Mouse (Mus musculus): ENCODE measurements at regions not wholly inside any gene's neighbourhood (a gene's known extent, or its start where the extent isn't known, plus 50 kb on each side); places are given as distances from the start of the nearest gene placed in this dataset.

GRCm38 (mm10) chr10:96724436-96725175 lies 107.8 kb downstream of the Btg1 start:
- DNase-seq: peak; percentile 79 to 88

GRCm38 (mm10) chr10:96726801-96727780 lies 110.3 kb downstream of the Btg1 start:
- DNase-seq: no peak

GRCm38 (mm10) chr10:96733581-96733980 lies 116.8 kb downstream of the Btg1 start:
- DNase-seq: no peak

GRCm38 (mm10) chr10:96735146-96735545 lies 118.3 kb downstream of the Btg1 start:
- DNase-seq: no peak

GRCm38 (mm10) chr10:96735885-96736628 lies 119.3 kb downstream of the Btg1 start:
- no peak for DNase-seq

- no peak for DNase-seq
Observed at GRCm38 (mm10) chr10:96737972-96738371, 121.2 kb downstream of the Btg1 start.

GRCm38 (mm10) chr10:96738606-96739005 lies 121.8 kb downstream of the Btg1 start:
- no peak for DNase-seq

- no peak for DNase-seq
Observed at GRCm38 (mm10) chr10:96744167-96744777, 127.5 kb downstream of the Btg1 start.

GRCm38 (mm10) chr10:96747015-96747663 lies 130.3 kb downstream of the Btg1 start:
- DNase-seq: no peak

- DNase-seq: no peak
Observed at GRCm38 (mm10) chr10:96750861-96751260, 134.1 kb downstream of the Btg1 start.

- peak; percentile 90 to 91 for DNase-seq
Observed at GRCm38 (mm10) chr10:96751580-96752264, 134.9 kb downstream of the Btg1 start.

GRCm38 (mm10) chr10:96752531-96752930 lies 135.7 kb downstream of the Btg1 start:
- no peak for DNase-seq

GRCm38 (mm10) chr10:96753521-96753920 lies 136.7 kb downstream of the Btg1 start:
- DNase-seq: no peak

GRCm38 (mm10) chr10:96755674-96756073 lies 138.9 kb downstream of the Btg1 start:
- no peak for DNase-seq

GRCm38 (mm10) chr10:96756355-96757084 lies 139.7 kb downstream of the Btg1 start:
- no peak for DNase-seq

- no peak for DNase-seq
Observed at GRCm38 (mm10) chr10:96757311-96757710, 140.5 kb downstream of the Btg1 start.

- DNase-seq: no peak
Observed at GRCm38 (mm10) chr10:96761601-96762000, 144.8 kb downstream of the Btg1 start.

GRCm38 (mm10) chr10:96765626-96766025 lies 148.8 kb downstream of the Btg1 start:
- DNase-seq: no peak

GRCm38 (mm10) chr10:96778220-96778619 lies 161.4 kb downstream of the Btg1 start:
- DNase-seq: no peak

GRCm38 (mm10) chr10:96783966-96784365 lies 167.2 kb downstream of the Btg1 start:
- DNase-seq: no peak

All from thymus, postnatal 36 days (tissue).